In genomic region chr11:117284721-117285605, GRCm38 (mm10) we compare ENCODE assay signal across 8 mouse cellular contexts.
DNase-seq lines count a peak whose midpoint lies in the region; ATAC-seq and TF ChIP-seq lines count a peak whose summit lies in the region.

No protein-coding gene starts in this region.

- H3K27ac ChIP-seq in ES-Bruce4 (ENCODE audit: insufficient read depth, low read length): no peak overlapping the region
- H3K27ac ChIP-seq in forebrain, embryonic 13.5 days: peak overlapping the region; percentile 33; the same call in 1 of the 2 replicates
- H3K27ac ChIP-seq in kidney, postnatal 0 days: peak overlapping the region; percentile 61
- H3K27ac ChIP-seq in neural tube, embryonic 14.5 days (ENCODE audit: low read depth, low read length): peak overlapping the region; percentile 36; the same call in 1 of the 2 replicates

- TF ChIP-seq EP300 in ES-Bruce4 (IDR thresholded peaks at IDR 0.05; ENCODE audit: insufficient read depth, low read depth, low read length): no peak

- WGBS in forebrain, embryonic 13.5 days: 34% methylated on average over 19 of the region's 19 CpGs
- 44% methylated on average over 19 of the region's 19 CpGs for WGBS in kidney, postnatal 0 days
- WGBS in neural tube, embryonic 14.5 days: 47% methylated on average over 19 of the region's 19 CpGs
- 62% methylated on average over 19 of the region's 19 CpGs for WGBS in lung, adult 2 months

- peak; percentile 23 for DNase-seq in cerebellum, adult 11 months
- DNase-seq in cerebellum, postnatal 4 days (ENCODE audit: low spot score in 2 of 2): no peak
- no peak for DNase-seq in kidney, postnatal 0 days (ENCODE audit: low spot score)
- no peak for DNase-seq in frontal cortex, postnatal 25 days (ENCODE audit: low spot score in 2 of 2)
- no peak for DNase-seq in lung, adult 2 months

- H3K4me3 ChIP-seq in ES-Bruce4 (ENCODE audit: low read depth, low read length): peak overlapping the region; percentile 19; the same call in 1 of the 2 replicates
- no peak overlapping the region for H3K4me3 ChIP-seq in forebrain, embryonic 13.5 days
- no peak overlapping the region for H3K4me3 ChIP-seq in kidney, postnatal 0 days (replicated peaks; ENCODE audit: low read depth, low read length)
- no peak overlapping the region for H3K4me3 ChIP-seq in neural tube, embryonic 14.5 days (ENCODE audit: low read depth, low read length)
- no peak overlapping the region for H3K4me3 ChIP-seq in lung, adult 2 months (replicated peaks; ENCODE audit: extremely low read depth, low read depth, low read length)

- H3K9ac ChIP-seq in ES-Bruce4 (ENCODE audit: low read depth, poor library complexity, severe bottlenecking): no peak overlapping the region
- peak overlapping the region; percentile 44 for H3K9ac ChIP-seq in forebrain, embryonic 13.5 days
- peak overlapping the region; percentile 32; the same call in 1 of the 2 replicates for H3K9ac ChIP-seq in kidney, postnatal 0 days (ENCODE audit: low read depth, low read length)
- H3K9ac ChIP-seq in neural tube, embryonic 14.5 days (replicated peaks; ENCODE audit: low read depth, low read length): no peak overlapping the region

- no peaks in the 10 kb centered on the region for H3K27me3 ChIP-seq in ES-Bruce4 (ENCODE audit: control insufficient read depth, insufficient read depth, low read length, poor library complexity, severe bottlenecking)
- no peaks in the 10 kb centered on the region for H3K27me3 ChIP-seq in forebrain, embryonic 13.5 days
- no peaks in the 10 kb centered on the region for H3K27me3 ChIP-seq in kidney, postnatal 0 days (ENCODE audit: insufficient read depth, low read length)
- H3K27me3 ChIP-seq in neural tube, embryonic 14.5 days (ENCODE audit: control insufficient read depth, insufficient read depth, low read length): no peaks in the 10 kb centered on the region

- no peak for TF ChIP-seq POLR2A in ES-Bruce4 (IDR thresholded peaks at IDR 0.05; ENCODE audit: insufficient read depth, low read length)
- no peak for TF ChIP-seq POLR2A in lung, adult 2 months (IDR thresholded peaks at IDR 0.05; ENCODE audit: borderline replicate concordance, extremely low read depth, low read depth, low read length)

- TF ChIP-seq CTCF in ES-Bruce4 (IDR thresholded peaks at IDR 0.05; ENCODE audit: low read depth, low read length): no peak
- TF ChIP-seq CTCF in kidney, postnatal 0 days (IDR thresholded peaks at IDR 0.05; ENCODE audit: low read depth): no peak
- TF ChIP-seq CTCF in lung, adult 2 months (IDR thresholded peaks at IDR 0.05; ENCODE audit: insufficient read depth, low read length): no peak

- ATAC-seq in forebrain, embryonic 13.5 days: peak; percentile 27; the same call in 1 of the 2 replicates
- peak; percentile 72 for ATAC-seq in kidney, postnatal 0 days (replicated peaks; ENCODE audit: low FRiP score, low read depth)
- no peak for ATAC-seq in neural tube, embryonic 14.5 days (ENCODE audit: low read depth)

- H3K36me3 ChIP-seq in ES-Bruce4 (ENCODE audit: control insufficient read depth, insufficient read depth, low read length, poor library complexity, severe bottlenecking): no peaks in the 10 kb centered on the region
- H3K36me3 ChIP-seq in forebrain, embryonic 13.5 days (ENCODE audit: poor library complexity, severe bottlenecking): peaks cover 2% of the 10 kb centered on the region; the same call in 1 of the 2 replicates
- no peaks in the 10 kb centered on the region for H3K36me3 ChIP-seq in kidney, postnatal 0 days (ENCODE audit: insufficient read depth, low read length)
- no peaks in the 10 kb centered on the region for H3K36me3 ChIP-seq in neural tube, embryonic 14.5 days (ENCODE audit: control insufficient read depth, insufficient read depth, low read length)

- peaks cover 2% of the 10 kb centered on the region for H3K4me1 ChIP-seq in ES-Bruce4 (ENCODE audit: control insufficient read depth, insufficient read depth, low read length)
- H3K4me1 ChIP-seq in forebrain, embryonic 13.5 days: peaks cover 35% of the 10 kb centered on the region
- peaks cover 44% of the 10 kb centered on the region for H3K4me1 ChIP-seq in kidney, postnatal 0 days (replicated peaks; ENCODE audit: insufficient read depth, low read length)
- peaks cover 4% of the 10 kb centered on the region; the same call in 1 of the 2 replicates for H3K4me1 ChIP-seq in neural tube, embryonic 14.5 days (ENCODE audit: control insufficient read depth, insufficient read depth, low read length)
- H3K4me1 ChIP-seq in lung, adult 2 months (ENCODE audit: control insufficient read depth, insufficient read depth, low read length): peaks cover 13% of the 10 kb centered on the region

- H3K9me3 ChIP-seq in ES-Bruce4 (replicated peaks; ENCODE audit: control insufficient read depth, insufficient read depth, low read length, poor library complexity, severe bottlenecking): no peaks in the 10 kb centered on the region
- no peaks in the 10 kb centered on the region for H3K9me3 ChIP-seq in forebrain, embryonic 13.5 days (replicated peaks)
- H3K9me3 ChIP-seq in kidney, postnatal 0 days (replicated peaks; ENCODE audit: low read length): no peaks in the 10 kb centered on the region
- no peaks in the 10 kb centered on the region for H3K9me3 ChIP-seq in neural tube, embryonic 14.5 days (ENCODE audit: control insufficient read depth, low read length)

- H3K4me2 ChIP-seq in forebrain, embryonic 13.5 days: no peak overlapping the region
- no peak overlapping the region for H3K4me2 ChIP-seq in kidney, postnatal 0 days (ENCODE audit: low read length)
- H3K4me2 ChIP-seq in neural tube, embryonic 14.5 days (ENCODE audit: low read depth, low read length): no peak overlapping the region

Comparison
In these comparisons a context has a peak if more than half of its experiments do, and no peak if none do; other contexts are left out.
1. H3K9ac ChIP-seq: peak in forebrain, embryonic 13.5 days (single experiment) and kidney, postnatal 0 days (single experiment); none in ES-Bruce4 (single experiment) and neural tube, embryonic 14.5 days (single experiment).